ENCODE assay signal across 28 mouse cellular contexts in genomic region chr3:30410778-30411177, GRCm38 (mm10).
DNase-seq lines count a peak whose midpoint lies in the region; ATAC-seq lines count a peak whose summit lies in the region.
"Had no signal": no experiment of that assay in that cellular context is flagged by ENCODE, and none has a peak within 500 bp of the region (broad histone marks: within the 10 kb centered on the region; RNA-seq: fewer than 3 reads in every experiment).

No protein-coding gene starts in this region.

- no peak overlapping the region for H3K4me3 ChIP-seq in forebrain, embryonic 11.5 days (ENCODE audit: low read depth, low read length)
- no peak overlapping the region for H3K4me3 ChIP-seq in forebrain, embryonic 12.5 days (replicated peaks)
- H3K4me3 ChIP-seq in hindbrain, embryonic 10.5 days: no peak overlapping the region
- no peak overlapping the region for H3K4me3 ChIP-seq in hindbrain, embryonic 11.5 days (ENCODE audit: low read depth, low read length)
- H3K4me3 ChIP-seq in limb, embryonic 10.5 days: no peak overlapping the region
- H3K4me3 ChIP-seq: embryonic facial prominence, embryonic 13.5 days; erythroblast, embryonic 14.5 days; heart, embryonic 12.5 days; heart, embryonic 15.5 days; hindbrain, embryonic 12.5 days; hindbrain, embryonic 15.5 days had no signal

- H3K36me3 ChIP-seq in forebrain, embryonic 11.5 days (ENCODE audit: control insufficient read depth, insufficient read depth, low read length): no peaks in the 10 kb centered on the region
- no peaks in the 10 kb centered on the region for H3K36me3 ChIP-seq in forebrain, embryonic 12.5 days (replicated peaks)
- no peaks in the 10 kb centered on the region for H3K36me3 ChIP-seq in hindbrain, embryonic 10.5 days
- no peaks in the 10 kb centered on the region for H3K36me3 ChIP-seq in hindbrain, embryonic 11.5 days (ENCODE audit: control insufficient read depth, insufficient read depth, low read length)
- 0 out of 2 replicates have a peak, but pooled peaks cover 5% of the 10 kb centered on the region for H3K36me3 ChIP-seq in limb, embryonic 10.5 days
- H3K36me3 ChIP-seq: embryonic facial prominence, embryonic 13.5 days; G1E; heart, embryonic 12.5 days; heart, embryonic 15.5 days; hindbrain, embryonic 12.5 days; hindbrain, embryonic 15.5 days had no signal

- H3K9ac ChIP-seq in forebrain, embryonic 11.5 days (ENCODE audit: low read length): no peak overlapping the region
- no peak overlapping the region for H3K9ac ChIP-seq in forebrain, embryonic 12.5 days
- no peak overlapping the region for H3K9ac ChIP-seq in hindbrain, embryonic 11.5 days (ENCODE audit: low read depth, low read length)
- H3K9ac ChIP-seq: embryonic facial prominence, embryonic 13.5 days; heart, embryonic 12.5 days; heart, embryonic 15.5 days; hindbrain, embryonic 12.5 days; hindbrain, embryonic 15.5 days had no signal

- H3K4me2 ChIP-seq in forebrain, embryonic 11.5 days (ENCODE audit: low read depth, low read length, severe bottlenecking): no peak overlapping the region
- no peak overlapping the region for H3K4me2 ChIP-seq in forebrain, embryonic 12.5 days
- H3K4me2 ChIP-seq in hindbrain, embryonic 11.5 days (replicated peaks; ENCODE audit: low read depth, low read length): no peak overlapping the region
- H3K4me2 ChIP-seq: embryonic facial prominence, embryonic 13.5 days; heart, embryonic 12.5 days; heart, embryonic 15.5 days; hindbrain, embryonic 12.5 days; hindbrain, embryonic 15.5 days had no signal

- H3K9me3 ChIP-seq in forebrain, embryonic 11.5 days (ENCODE audit: control insufficient read depth, low read length): no peaks in the 10 kb centered on the region
- H3K9me3 ChIP-seq in forebrain, embryonic 12.5 days: no peaks in the 10 kb centered on the region
- H3K9me3 ChIP-seq in hindbrain, embryonic 10.5 days: no peaks in the 10 kb centered on the region
- no peaks in the 10 kb centered on the region for H3K9me3 ChIP-seq in hindbrain, embryonic 11.5 days (ENCODE audit: control insufficient read depth, low read length)
- no peaks in the 10 kb centered on the region for H3K9me3 ChIP-seq in limb, embryonic 10.5 days (replicated peaks)
- H3K9me3 ChIP-seq: embryonic facial prominence, embryonic 13.5 days; G1E; heart, embryonic 12.5 days; heart, embryonic 15.5 days; hindbrain, embryonic 12.5 days; hindbrain, embryonic 15.5 days had no signal

- no peaks in the 10 kb centered on the region for H3K27me3 ChIP-seq in forebrain, embryonic 11.5 days (ENCODE audit: control insufficient read depth, insufficient read depth, low read length)
- peaks cover 5% of the 10 kb centered on the region; the same call in 1 of the 2 replicates for H3K27me3 ChIP-seq in forebrain, embryonic 12.5 days
- no peaks in the 10 kb centered on the region for H3K27me3 ChIP-seq in hindbrain, embryonic 10.5 days (ENCODE audit: insufficient read depth, poor library complexity, severe bottlenecking)
- H3K27me3 ChIP-seq in hindbrain, embryonic 11.5 days (ENCODE audit: control insufficient read depth, insufficient read depth, low read length): no peaks in the 10 kb centered on the region
- H3K27me3 ChIP-seq in limb, embryonic 10.5 days (ENCODE audit: low read depth, poor library complexity, severe bottlenecking): no peaks in the 10 kb centered on the region
- H3K27me3 ChIP-seq: CH12.LX; embryonic facial prominence, embryonic 13.5 days; heart, embryonic 12.5 days; heart, embryonic 15.5 days; hindbrain, embryonic 12.5 days; hindbrain, embryonic 15.5 days had no signal

- 0 out of 2 replicates have a peak, but pooled peaks have one; percentile 10 for ATAC-seq in forebrain, embryonic 11.5 days (replicated peaks; ENCODE audit: low FRiP score)
- ATAC-seq in forebrain, embryonic 12.5 days (ENCODE audit: low FRiP score): no peak
- ATAC-seq in hindbrain, embryonic 11.5 days (ENCODE audit: low FRiP score): no peak
- ATAC-seq in common myeloid progenitor, adult 5-6 weeks (replicated peaks; ENCODE audit: low read depth, poor library complexity, severe bottlenecking): peak; percentile 64
- ATAC-seq: forebrain, embryonic 16.5 days; intestine, postnatal 0 days; Patski had no signal

- no peak for DNase-seq in forebrain, embryonic 11.5 days (ENCODE audit: low spot score)
- no peak for DNase-seq in hindbrain, embryonic 10.5 days (ENCODE audit: low spot score)
- no peak for DNase-seq in hindbrain, embryonic 11.5 days (ENCODE audit: low spot score)
- no peak for DNase-seq in limb, embryonic 10.5 days (ENCODE audit: low spot score)
- DNase-seq in layer of hippocampus, adult 9-11 months: no peak
- DNase-seq in right cerebral cortex, postnatal 14 days: no peak
- DNase-seq: adrenal gland, postnatal 10 days; adrenal gland, postnatal 36 days; B cell, adult 2 months; cerebellum, adult 18-20 months; cerebellum, adult 9-10 months; cerebellum, postnatal 14 days; gastrocnemius, postnatal 14 days; heart, postnatal 10 days; heart, postnatal 36 days had no signal

- H3K4me1 ChIP-seq in forebrain, embryonic 11.5 days (replicated peaks; ENCODE audit: control insufficient read depth, insufficient read depth, low read length): peaks cover 4% of the 10 kb centered on the region
- peaks cover 38% of the 10 kb centered on the region for H3K4me1 ChIP-seq in forebrain, embryonic 12.5 days
- peaks cover 29% of the 10 kb centered on the region for H3K4me1 ChIP-seq in hindbrain, embryonic 10.5 days (replicated peaks)
- H3K4me1 ChIP-seq in hindbrain, embryonic 11.5 days (replicated peaks; ENCODE audit: control insufficient read depth, insufficient read depth, low read length): no peaks in the 10 kb centered on the region
- peaks cover 61% of the 10 kb centered on the region for H3K4me1 ChIP-seq in limb, embryonic 10.5 days
- H3K4me1 ChIP-seq: heart, embryonic 12.5 days; heart, embryonic 15.5 days; hindbrain, embryonic 15.5 days had no signal

- WGBS in forebrain, embryonic 11.5 days: 23% methylated on average over 4 of the region's 4 CpGs
- WGBS in forebrain, embryonic 12.5 days: 20% methylated on average over 4 of the region's 4 CpGs
- 58% methylated on average over 4 of the region's 4 CpGs for WGBS in hindbrain, embryonic 10.5 days
- 52% methylated on average over 4 of the region's 4 CpGs for WGBS in hindbrain, embryonic 11.5 days
- WGBS in limb, embryonic 10.5 days: 70% methylated on average over 4 of the region's 4 CpGs

- H3K27ac ChIP-seq in forebrain, embryonic 11.5 days (ENCODE audit: low read depth, low read length): no peak overlapping the region
- no peak overlapping the region for H3K27ac ChIP-seq in forebrain, embryonic 12.5 days
- H3K27ac ChIP-seq in hindbrain, embryonic 10.5 days: peak overlapping the region; percentile 45; the same call in 1 of the 2 replicates
- H3K27ac ChIP-seq in hindbrain, embryonic 11.5 days (ENCODE audit: low read depth, low read length): no peak overlapping the region
- peak overlapping the region; percentile 50 for H3K27ac ChIP-seq in limb, embryonic 10.5 days
- H3K27ac ChIP-seq: embryonic facial prominence, embryonic 13.5 days; heart, embryonic 15.5 days; hindbrain, embryonic 12.5 days; hindbrain, embryonic 15.5 days had no signal

Comparison
In these comparisons a context has a peak if more than half of its experiments do, and no peak if none do; other contexts are left out.
1. ATAC-seq: peak in forebrain, embryonic 11.5 days (single experiment) and common myeloid progenitor, adult 5-6 weeks (single experiment); none in forebrain, embryonic 12.5 days (single experiment) and hindbrain, embryonic 11.5 days (single experiment).
2. H3K27ac ChIP-seq: peak in hindbrain, embryonic 10.5 days (single experiment) and limb, embryonic 10.5 days (single experiment); none in forebrain, embryonic 11.5 days (single experiment), forebrain, embryonic 12.5 days (single experiment) and hindbrain, embryonic 11.5 days (single experiment).